Mouse (Mus musculus) heart, adult 2 months (tissue): ENCODE results near the gene Cavin1.

Experiments
- CTCF ChIP-seq: fragments of 200-600 bp; IDR thresholded peaks from 2 replicates; pipeline ENCODE4 v1.8.1; 2022; ENCODE audit warnings: antibody characterized with exemption, mild to moderate bottlenecking, moderate library complexity
- EP300 ChIP-seq: fragments of 200-500 bp; IDR thresholded peaks from 2 replicates; pipeline ENCODE4 v1.6.1; 2011; ENCODE audit warnings: low read depth, low read length, control low read depth; ENCODE audit not compliant: insufficient read depth
- POLR2A ChIP-seq: fragments of 200-500 bp; IDR thresholded peaks from 2 replicates; pipeline ENCODE4 v1.6.1; 2011; ENCODE audit warnings: mild to moderate bottlenecking, low read depth, low read length, control low read depth; ENCODE audit not compliant: insufficient read depth

DNA sequence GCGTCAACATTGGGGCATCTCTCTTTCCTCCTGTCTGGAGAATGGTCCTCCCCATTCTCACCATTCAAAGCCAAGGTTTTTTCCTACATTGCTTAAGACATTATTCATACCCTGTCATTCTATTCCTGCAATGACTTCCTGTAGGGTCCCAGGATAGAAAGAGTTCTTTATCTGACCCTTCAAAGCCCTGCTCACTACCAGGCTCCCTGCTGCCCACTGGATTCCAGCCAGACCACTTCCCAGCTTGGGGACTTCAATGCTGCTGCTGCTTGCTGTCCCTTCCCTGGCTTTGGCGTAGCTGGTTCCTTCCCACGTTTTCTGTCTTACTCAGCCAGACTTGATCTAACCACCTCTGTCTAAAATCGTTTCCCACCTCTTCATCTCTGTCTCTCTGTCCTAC, 23.8 kb downstream of the Cavin1 start:
- TF ChIP-seq CTCF = no peak
- no peak for TF ChIP-seq POLR2A
- no peak for TF ChIP-seq EP300
